ENCODE assay signal across 11 mouse cellular contexts in genomic region chr13:89029817-89030539, GRCm38 (mm10).
DNase-seq lines count a peak whose midpoint lies in the region; ATAC-seq and TF ChIP-seq lines count a peak whose summit lies in the region.
"Had no signal": no experiment of that assay in that cellular context is flagged by ENCODE, and none has a peak within 500 bp of the region (broad histone marks: within the 10 kb centered on the region; RNA-seq: fewer than 3 reads in every experiment).

No protein-coding gene starts in this region.

- H3K27me3 ChIP-seq in forebrain, postnatal 0 days (ENCODE audit: insufficient read depth, low read length) = no peaks in the 10 kb centered on the region
- no peaks in the 10 kb centered on the region for H3K27me3 ChIP-seq in heart, embryonic 12.5 days (replicated peaks)
- H3K27me3 ChIP-seq: heart, embryonic 15.5 days; liver, embryonic 15.5 days had no signal

- no peaks in the 10 kb centered on the region for H3K9me3 ChIP-seq in forebrain, postnatal 0 days (ENCODE audit: low read length)
- H3K9me3 ChIP-seq in heart, embryonic 12.5 days (replicated peaks) = no peaks in the 10 kb centered on the region
- H3K9me3 ChIP-seq: heart, embryonic 15.5 days; liver, embryonic 15.5 days had no signal

- no peak overlapping the region for H3K27ac ChIP-seq in forebrain, postnatal 0 days (ENCODE audit: low read depth, low read length)
- no peak overlapping the region for H3K27ac ChIP-seq in heart, embryonic 12.5 days (ENCODE audit: poor library complexity, severe bottlenecking)
- H3K27ac ChIP-seq: heart, embryonic 15.5 days; liver, embryonic 15.5 days had no signal

- no peak for TF ChIP-seq CTCF in brain, embryonic 14.5 days (IDR thresholded peaks at IDR 0.05; ENCODE audit: borderline replicate concordance, extremely low read depth, insufficient read depth, insufficient read length)
- TF ChIP-seq CTCF in forebrain, postnatal 0 days (IDR thresholded peaks at IDR 0.05; ENCODE audit: low read depth) = no peak

- no peak overlapping the region for H3K4me2 ChIP-seq in forebrain, postnatal 0 days (ENCODE audit: low read depth)
- no peak overlapping the region for H3K4me2 ChIP-seq in heart, embryonic 12.5 days
- H3K4me2 ChIP-seq: heart, embryonic 15.5 days; liver, embryonic 15.5 days had no signal

- no peaks in the 10 kb centered on the region for H3K4me1 ChIP-seq in forebrain, postnatal 0 days (ENCODE audit: insufficient read depth)
- no peaks in the 10 kb centered on the region for H3K4me1 ChIP-seq in heart, embryonic 12.5 days (replicated peaks)
- H3K4me1 ChIP-seq: heart, embryonic 15.5 days; liver, embryonic 15.5 days had no signal

- 21% methylated on average over 3 of the region's 3 CpGs for WGBS in forebrain, postnatal 0 days
- WGBS in heart, embryonic 12.5 days = 60% methylated on average over 3 of the region's 3 CpGs

- no peak overlapping the region for H3K4me3 ChIP-seq in forebrain, postnatal 0 days (ENCODE audit: low read depth, low read length)
- H3K4me3 ChIP-seq in heart, embryonic 12.5 days = no peak overlapping the region
- H3K4me3 ChIP-seq: heart, embryonic 15.5 days; liver, embryonic 15.5 days had no signal

- DNase-seq in left cerebral cortex, postnatal 25 days (ENCODE audit: low spot score in 2 of 2) = peak; percentile 6 to 17
- no peak for DNase-seq in left cerebral cortex, adult 8-10 months (ENCODE audit: low spot score in 2 of 2)
- DNase-seq in brain, embryonic 14.5 days (ENCODE audit: low read depth) = peak; percentile 89
- DNase-seq in forebrain, postnatal 0 days = peak; percentile 22
- peak; percentile 63 to 83 for DNase-seq in lung, postnatal 4 days
- DNase-seq in thymus, postnatal 0 days (ENCODE audit: low spot score) = no peak
- DNase-seq in kidney, adult 18-20 months = no peak
- DNase-seq: cerebellum, adult 8-10 months had no signal

- intact Hi-C loops in left cerebral cortex, postnatal 25 days (cut with DNase I) = no loop called here

- no peaks in the 10 kb centered on the region for H3K36me3 ChIP-seq in forebrain, postnatal 0 days (ENCODE audit: insufficient read depth)
- no peaks in the 10 kb centered on the region for H3K36me3 ChIP-seq in heart, embryonic 12.5 days
- H3K36me3 ChIP-seq: heart, embryonic 15.5 days; liver, embryonic 15.5 days had no signal

- no peak for TF ChIP-seq POLR2A in brain, embryonic 14.5 days (IDR thresholded peaks at IDR 0.05; ENCODE audit: borderline replicate concordance, extremely low read depth, insufficient read depth, insufficient read length, poor library complexity, severe bottlenecking)

- H3K9ac ChIP-seq in forebrain, postnatal 0 days = no peak overlapping the region
- H3K9ac ChIP-seq in heart, embryonic 12.5 days = no peak overlapping the region
- H3K9ac ChIP-seq: heart, embryonic 15.5 days; liver, embryonic 15.5 days had no signal

- ATAC-seq in forebrain, postnatal 0 days = no peak; the same call in 1 of the 2 replicates
- ATAC-seq in heart, embryonic 12.5 days (ENCODE audit: insufficient number of reproducible peaks, low FRiP score) = no peak

Comparison
In these comparisons a context has a peak if more than half of its experiments do, and no peak if none do; other contexts are left out.
1. DNase-seq: peak in left cerebral cortex, postnatal 25 days (2 of 2), brain, embryonic 14.5 days (single experiment), forebrain, postnatal 0 days (single experiment) and lung, postnatal 4 days (2 of 2); none in left cerebral cortex, adult 8-10 months (0 of 2), thymus, postnatal 0 days (single experiment) and kidney, adult 18-20 months (single experiment).